Mouse (Mus musculus): Measurements from ENCODE around the gene Gfod1.

Gene Gfod1

DNA sequence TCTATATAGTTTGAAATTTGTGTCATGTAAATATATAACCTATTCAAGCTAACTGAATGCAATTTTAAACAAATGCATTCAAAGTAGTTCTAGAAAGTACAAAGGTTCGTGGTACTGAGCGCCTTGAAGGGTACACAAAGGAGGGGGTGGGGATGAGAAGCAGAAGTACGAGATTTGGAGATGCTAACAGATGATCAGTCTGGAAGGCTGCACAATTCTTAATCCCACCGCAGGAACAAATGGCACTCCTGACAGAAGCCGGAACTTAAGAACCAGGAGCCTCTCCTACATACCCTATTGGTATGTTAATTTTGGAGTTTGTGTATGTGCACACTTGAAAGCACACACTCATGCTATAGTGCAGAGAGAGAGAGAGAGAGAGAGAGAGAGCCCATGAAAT, 4.8 kb downstream of the Gfod1 start:
- no peak for DNase-seq (ENCODE audit: low spot score in 2 of 2)

DNA sequence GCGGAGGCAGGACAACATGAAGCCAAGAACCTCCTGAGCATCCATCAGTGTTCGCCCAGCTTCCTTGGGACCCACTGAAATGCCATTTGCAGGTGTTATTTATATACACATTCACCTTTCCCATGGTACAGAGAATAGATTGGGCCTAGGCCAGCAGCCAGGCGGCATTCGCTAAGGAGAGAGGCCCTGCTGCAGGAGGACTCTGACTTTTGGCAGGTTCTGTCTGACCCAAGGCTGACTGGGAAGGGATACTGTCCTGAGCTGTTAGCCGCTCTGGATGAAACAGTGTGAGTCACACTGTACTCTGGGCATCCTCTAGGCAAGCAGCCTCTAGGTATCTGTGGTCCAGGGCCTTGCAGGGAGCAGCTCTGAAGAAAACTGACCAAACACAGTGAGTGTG, 6.4 kb downstream of the Gfod1 start:
- no peak for DNase-seq (ENCODE audit: low spot score in 2 of 2)

DNA sequence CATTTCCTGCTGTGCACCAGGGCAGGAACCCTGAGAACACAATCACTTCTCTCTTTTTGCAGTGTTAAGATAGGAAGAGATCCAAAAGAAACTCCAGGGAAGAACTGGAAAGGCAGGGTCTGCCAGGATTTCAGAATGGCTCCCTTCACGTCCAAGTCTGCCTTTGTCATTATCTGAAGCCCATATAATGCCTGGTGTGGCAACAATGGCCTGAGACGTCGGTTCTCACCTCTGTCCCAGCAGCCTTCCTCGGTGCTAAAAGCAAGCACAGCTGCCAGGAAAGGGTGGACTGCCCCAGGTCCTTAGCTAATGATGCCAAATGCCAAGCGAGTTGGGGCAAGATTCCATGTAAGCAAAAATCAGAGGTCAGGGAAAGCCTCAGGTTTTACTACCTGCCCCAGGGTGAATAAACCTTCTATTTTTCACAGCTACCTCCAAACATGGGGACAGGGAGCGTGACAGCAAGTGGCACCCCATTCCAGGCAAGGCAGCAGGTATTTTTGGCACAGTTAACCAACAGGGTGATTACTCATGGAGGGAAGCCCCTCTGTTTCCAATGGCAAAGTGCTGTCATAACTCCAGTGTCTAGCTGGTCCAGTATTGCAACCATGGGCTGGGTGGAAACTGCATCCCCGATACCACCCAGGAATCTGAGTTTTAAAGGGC, 7.7 kb downstream of the Gfod1 start:
- DNase-seq (ENCODE audit: low spot score in 2 of 2), result no peak

DNA sequence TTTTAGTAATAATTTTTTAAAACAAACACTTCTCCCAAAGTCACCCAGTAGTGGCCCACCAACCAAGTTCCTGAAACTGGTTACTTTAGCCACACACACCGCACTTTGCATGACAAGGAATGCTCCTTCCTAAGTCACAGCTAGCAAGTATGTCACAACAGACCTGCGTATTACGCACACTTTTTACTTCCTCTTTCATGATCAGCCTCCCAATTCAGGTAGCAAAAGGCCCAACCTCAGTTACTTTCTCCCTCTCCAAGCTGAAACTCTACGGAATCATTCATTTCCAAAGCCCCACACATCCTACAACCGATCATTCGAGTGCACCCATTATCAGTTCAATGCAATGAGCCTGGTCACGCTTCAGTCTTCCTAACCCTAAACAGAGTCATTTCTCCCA, 8.3 kb downstream of the Gfod1 start:
- DNase-seq (ENCODE audit: low spot score in 2 of 2), result no peak

DNA sequence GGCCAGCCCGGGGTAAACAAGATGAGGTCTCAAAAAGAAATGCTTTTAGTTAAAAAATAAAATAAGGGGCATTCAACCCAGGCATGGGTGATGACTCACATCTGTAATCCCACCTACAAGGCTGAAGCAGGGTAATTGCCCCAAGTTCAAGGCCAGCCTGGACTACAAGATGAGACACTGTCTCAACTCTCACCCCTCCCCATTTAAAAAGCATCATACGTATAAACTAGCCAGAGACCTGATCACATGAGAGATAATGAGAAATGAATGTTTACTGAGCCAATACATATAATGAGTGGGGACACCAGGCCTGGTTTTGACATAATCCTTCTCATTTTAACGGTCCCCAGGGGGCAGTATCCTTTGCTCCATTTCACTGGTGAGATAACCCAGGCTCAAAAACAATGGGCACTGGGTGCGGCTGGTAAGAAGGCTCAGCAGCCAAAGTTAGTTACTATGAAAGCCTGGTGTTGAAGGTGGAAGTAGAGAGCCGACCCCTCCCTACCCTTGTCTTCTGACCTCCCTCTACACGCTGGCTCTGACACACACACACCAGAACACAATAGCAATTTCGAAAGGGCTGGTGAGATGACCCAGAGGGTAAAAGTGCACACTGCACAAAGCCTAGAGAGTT, 8.9 kb downstream of the Gfod1 start:
- no peak for DNase-seq (ENCODE audit: low spot score in 2 of 2)

DNA sequence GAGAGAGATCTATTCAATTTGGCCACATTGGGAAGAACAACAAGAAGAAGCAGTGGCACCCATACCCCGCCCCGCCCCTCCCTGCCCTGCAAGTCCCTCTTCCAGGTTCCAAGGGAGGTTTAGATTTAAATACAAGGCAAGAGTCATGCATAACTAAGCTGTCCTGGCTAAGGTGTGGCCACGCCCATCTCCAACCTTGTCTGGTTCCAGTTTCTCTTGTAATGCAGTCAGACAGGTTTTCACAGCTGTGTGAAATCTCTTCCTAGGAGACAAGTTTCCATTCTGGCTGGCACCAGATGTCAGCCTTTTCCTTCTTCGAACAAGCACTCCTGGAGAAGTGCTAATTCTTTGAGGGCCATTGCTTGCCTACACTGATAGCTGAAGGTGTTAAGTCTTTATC, 11.1 kb downstream of the Gfod1 start:
- peak; percentile 42 to 49 for DNase-seq (ENCODE audit: low spot score in 2 of 2)

DNA sequence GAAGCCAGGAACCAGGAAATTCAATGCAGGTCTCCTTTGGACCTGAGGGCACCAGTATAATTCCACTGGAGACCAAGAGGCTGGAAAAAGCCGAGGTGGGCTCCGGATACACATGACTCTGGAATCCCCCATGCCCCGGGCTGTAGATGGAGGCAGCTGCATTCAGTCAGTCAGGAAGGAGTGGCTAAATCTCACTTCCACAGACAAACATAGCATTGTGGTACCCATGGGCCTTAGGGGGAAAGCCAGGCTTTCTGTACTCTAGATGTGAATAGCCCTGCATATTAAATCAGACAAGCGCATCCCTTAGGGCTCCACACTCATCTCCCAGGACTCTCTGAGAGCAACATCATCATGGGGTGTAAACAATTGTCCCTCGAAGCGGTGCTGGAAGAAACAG, 14.9 kb downstream of the Gfod1 start:
- no peak for DNase-seq (ENCODE audit: low spot score in 2 of 2)

DNA sequence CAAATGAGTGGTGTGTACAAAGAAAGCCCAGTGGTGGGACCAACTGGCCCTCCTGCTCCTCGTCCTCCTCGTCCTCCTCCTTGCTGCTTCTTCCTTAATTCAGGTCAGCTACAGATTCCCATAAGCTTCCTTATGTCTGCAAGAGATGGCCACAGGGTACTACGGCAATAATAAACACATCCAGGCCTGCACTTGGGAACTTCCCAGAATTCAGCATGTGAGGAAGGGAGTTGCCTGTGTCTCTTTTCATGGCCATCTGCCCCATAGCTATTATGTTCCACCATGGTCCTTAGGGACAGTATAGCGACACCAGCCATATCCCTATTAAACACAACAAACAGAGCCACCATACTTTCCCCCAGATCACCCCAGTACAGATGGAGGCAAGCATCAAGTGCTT, 15.5 kb downstream of the Gfod1 start:
- no peak for DNase-seq (ENCODE audit: low spot score in 2 of 2)

DNA sequence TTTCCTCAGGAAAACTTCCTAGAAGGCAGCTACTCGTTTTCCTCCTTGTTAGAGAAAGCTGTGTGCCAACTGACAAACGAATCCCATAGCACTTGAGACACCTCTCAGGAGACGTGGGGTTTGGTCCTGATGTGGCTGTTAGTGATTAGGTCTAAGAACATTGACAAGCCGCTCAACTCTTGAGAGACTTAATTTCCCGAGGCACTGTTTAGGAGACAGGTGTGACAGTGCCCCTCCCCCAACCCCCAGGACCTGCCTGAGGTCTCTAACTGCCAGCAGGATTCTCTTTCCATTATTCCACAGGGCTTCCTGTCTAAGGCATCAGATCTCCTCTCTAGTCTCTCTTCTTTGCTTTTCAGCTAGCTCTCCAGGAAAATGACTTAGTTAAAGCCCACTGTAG, 15.9 kb downstream of the Gfod1 start:
- no peak for DNase-seq (ENCODE audit: low spot score in 2 of 2)

DNA sequence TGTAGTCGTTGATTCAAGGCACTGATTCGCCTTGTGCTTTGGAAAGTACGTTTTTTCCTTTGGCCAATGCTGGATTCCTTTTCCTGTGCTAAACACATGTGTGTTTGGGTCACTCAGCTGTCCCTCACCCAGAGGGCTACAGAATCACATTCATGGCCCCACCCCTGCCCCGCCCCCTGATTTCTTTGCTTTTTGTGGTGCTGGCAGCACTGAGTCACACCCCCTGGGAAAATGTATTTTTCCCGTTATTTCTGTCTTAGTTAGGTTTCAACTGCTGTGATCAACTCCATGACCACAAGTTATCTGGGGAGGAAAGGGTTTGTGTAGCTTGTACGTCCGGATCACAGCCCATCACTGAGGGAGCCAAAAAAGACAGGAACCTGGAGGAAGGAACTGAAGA, 17.1 kb downstream of the Gfod1 start:
- no peak for DNase-seq (ENCODE audit: low spot score in 2 of 2)

DNA sequence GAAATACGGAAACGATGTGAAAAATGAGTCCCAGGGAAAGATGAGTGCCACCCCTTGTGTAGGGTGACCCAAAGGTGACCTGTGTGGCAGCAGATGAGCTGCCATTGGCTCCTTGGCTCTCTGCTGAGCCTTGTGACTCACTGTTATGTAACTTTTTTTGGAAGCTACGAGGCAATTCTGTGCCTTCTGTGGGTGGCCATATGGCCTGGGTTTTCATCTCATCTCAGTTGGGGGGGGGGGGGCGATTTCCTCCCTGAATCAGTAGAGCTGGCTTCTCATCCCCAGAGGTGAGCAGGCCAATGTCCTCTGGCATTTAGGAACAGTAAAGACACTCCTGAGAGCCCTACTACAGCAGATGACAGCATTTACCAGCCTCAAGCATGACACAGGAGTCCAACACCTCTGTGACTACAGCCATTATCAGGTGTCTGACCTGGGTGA, 19.2 kb downstream of the Gfod1 start:
- no peak for DNase-seq (ENCODE audit: low spot score in 2 of 2)

DNA sequence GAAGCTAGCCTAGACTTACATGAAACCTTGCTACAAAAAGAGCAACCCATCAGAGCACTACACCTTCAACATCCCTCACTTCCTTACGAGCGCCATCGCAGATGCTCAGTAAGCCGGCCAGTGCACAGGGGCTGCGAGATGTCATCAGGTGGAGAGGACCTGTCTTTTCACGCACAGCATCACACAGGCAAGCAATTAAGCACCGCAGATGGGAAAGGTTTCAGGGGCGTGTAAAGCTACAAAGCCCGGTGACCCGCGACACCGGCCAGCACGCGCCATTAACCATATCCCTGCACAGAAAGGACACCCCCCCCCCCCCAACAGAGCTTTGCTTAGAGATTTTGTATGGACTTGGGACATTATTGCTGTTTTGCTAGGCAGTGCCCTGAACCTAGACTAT, 30.1 kb downstream of the Gfod1 start:
- no peak for DNase-seq (ENCODE audit: low spot score in 2 of 2)

DNA sequence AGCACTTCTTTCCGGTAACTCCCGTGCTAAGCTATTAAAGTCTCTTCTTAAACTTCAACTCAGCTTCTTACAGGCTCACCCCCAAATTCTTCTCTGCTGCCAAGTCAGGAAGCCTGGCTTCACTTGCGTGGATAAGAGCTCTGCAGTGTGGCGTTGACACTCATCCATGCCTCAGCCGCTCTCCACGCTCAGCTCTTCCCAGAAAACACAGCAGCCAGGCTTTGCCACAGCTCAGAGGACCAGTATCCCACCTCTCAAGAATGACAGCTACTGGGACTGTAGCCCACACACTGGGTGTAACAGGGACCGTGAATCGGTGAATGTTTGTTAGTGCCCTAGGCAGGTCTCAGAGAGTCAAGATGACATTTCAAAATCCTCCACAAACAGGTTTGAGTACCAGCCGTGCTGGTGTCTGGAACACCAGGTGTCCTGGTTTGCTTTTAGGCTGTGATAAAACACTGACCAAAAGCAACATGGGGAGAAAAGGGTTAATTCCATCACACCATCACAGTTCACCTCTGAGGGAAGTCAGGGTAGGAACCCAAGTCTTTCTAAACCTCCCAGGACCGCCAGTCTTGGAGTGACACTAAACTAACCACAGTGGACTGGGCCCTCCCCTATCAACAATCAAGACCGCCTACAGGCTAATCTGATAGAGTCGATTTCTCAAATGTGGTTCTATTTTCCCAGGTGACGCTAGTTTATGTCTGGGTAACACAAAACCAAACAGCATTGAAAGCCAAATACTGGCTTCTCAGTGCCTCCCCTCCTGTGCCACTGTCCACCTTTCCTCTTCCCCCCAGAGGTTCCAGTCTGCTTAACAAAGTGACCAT, 31.5 kb downstream of the Gfod1 start:
- no peak for DNase-seq (ENCODE audit: low spot score in 2 of 2)

DNA sequence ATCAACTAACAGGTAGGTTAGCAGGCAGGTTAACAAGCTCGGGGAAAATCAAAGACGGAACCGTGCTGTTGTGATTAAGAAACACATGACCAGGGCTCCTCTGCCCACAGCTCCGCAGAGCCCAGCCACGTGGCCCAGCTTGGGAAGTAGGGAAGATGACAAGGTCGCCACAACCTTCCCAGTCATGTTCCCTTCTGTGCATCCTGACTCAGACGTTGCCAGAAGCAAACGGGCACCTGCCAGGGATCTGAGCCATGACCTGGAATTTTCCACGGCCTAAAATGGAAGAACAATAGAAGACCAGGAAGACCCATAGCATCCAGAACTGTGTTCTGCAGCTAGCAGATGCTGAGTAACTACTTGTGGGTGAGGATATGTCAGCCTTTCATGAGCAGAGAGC, 32.5 kb downstream of the Gfod1 start:
- no peak for DNase-seq (ENCODE audit: low spot score in 2 of 2)

DNA sequence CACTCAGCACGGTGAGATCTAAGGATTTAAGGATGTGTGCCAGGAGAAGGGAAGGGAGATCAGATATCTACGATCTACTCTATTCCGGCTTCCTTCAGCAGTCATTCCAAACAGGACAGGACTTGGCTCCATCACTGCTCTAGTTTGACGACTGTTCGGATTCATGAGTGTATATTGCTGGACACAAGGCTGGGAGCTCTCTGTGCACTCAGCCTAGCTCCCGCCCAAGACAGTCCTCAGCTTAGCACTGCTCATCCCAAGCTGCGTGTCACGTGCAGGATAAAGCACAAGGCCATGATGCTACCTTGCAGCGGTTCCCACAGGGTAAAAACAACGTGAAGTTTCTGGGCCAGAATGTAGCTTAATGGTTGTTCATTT, 33.8 kb downstream of the Gfod1 start:
- no peak for DNase-seq (ENCODE audit: low spot score in 2 of 2)

DNA sequence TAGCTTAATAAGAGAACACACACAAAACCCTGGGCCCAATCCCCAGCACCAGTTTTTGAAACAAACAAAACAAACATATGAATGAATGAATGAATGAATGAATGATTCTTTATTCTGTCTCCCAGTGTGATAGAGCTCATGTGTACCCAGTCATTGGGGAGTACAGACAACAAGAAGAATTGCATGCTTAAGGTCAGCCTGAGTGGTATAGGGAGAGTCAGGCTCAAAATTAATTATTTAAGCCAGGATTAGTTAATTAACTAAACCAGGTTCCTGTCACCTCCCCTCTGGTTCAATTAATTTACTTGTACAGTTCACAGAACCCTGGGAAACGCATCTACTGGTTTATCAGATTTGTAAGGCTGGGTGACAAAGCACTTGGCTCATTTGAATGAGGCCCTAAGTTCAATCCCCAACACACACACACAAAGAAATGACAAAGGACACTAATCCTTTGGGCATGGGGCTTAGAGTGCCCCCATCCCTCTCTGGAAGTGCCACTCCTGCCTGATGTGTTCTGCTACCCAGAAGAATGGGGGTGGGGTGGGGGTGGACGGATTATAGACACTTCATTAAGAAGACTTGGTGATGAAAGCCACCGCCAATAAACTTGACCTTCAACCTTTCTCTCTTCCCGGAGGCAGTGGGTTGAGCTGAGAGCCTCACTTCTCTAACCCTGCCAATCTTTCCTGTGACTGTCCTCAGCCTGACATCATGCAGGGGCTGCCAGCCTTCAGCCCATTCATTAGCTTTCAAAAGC, 34.3 kb downstream of the Gfod1 start:
- DNase-seq (ENCODE audit: low spot score in 2 of 2), result no peak

DNA sequence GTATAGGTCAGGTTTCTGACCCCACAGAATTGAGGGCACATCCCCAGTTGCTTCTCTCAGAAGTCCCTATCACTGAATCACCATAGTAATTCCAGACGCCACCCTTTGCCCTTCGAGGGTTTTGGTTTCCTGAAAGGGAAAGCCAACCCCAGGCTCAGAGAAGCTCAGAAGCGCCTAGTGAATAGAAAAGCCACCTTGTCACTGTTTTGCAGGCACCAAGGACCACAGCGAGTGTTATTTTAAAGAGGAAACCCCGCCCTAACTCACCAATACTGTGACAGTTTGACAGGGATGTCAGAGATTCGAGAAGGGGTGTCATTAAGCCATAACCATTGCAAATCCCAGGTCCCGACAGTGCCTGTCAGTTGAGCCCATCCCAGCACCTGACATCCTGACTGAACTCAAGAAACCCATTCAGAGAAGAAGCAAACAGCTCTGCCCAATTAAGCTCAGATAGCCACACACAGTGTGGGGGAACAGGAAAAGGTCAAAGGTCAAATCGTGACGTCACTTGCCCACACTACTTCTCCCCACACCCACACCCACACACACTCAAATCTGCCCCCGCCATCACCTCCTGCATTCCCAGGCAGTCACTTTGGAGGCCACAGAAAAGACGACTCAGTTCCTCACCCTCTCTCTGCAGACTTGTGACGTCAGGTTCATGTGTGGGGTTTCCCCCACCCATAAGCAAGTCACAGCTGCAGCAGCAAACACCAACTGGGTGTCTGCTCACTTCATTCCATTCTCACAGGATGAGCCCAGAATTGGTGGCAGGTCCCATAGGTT, 35.2 kb downstream of the Gfod1 start:
- no peak for DNase-seq (ENCODE audit: low spot score in 2 of 2)

DNA sequence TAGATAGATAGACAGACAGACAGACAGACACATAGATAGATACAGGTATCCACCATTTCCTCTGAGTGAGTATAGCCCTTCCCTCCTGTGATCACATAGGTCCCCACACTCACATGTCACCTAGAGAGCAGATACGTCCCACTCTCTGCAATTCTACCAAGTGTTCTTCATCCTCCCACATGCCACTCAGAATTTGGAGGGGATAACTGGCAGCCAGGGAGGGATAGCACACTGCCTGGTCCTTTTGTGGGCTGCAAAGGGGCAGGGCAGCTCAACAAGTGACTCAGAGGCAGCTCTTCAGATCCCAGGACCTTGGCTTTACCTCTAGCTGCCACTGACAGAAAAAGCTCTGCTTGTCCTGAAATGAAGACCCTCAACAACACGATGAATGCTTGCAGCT, 36.1 kb downstream of the Gfod1 start:
- DNase-seq (ENCODE audit: low spot score in 2 of 2), result no peak

DNA sequence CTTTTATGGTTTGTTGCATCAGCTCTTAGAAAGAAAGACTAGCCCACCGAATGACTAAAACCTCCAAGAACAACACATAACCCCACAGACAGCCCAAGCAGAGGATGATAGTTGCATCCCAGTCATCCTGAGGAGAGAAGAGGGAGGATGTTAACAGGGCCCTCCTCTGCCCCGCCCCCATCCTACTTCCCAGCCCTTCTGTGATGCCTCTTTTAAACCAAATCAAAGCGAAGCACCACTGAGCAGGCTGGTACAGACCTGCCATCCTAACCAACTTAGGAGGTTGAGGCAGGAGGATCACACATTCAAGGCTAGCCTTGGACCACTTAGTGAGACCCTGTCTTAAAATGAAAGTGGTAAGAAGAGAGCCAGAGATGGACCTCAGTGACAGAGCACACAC, 36.8 kb downstream of the Gfod1 start:
- no peak for DNase-seq (ENCODE audit: low spot score in 2 of 2)

DNA sequence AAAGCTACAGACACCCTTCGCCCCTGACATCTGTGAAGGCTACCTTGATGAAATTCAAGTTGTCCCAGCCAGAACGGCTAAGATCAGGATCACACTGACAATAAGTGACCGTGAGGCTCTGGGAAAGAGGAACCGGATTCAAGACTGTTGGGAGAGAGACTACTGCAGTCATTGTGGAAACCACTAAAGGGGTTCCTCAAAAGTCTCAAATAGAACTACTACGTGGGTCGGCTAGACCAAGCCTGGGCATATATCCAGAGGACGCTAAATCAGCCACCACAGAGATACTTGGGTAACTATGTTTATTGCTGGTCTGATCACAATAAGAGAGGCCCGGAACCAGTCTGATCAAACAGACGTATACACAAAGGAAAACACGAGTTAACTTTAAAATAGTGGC, 37.6 kb downstream of the Gfod1 start:
- no peak for DNase-seq (ENCODE audit: low spot score in 2 of 2)

DNA sequence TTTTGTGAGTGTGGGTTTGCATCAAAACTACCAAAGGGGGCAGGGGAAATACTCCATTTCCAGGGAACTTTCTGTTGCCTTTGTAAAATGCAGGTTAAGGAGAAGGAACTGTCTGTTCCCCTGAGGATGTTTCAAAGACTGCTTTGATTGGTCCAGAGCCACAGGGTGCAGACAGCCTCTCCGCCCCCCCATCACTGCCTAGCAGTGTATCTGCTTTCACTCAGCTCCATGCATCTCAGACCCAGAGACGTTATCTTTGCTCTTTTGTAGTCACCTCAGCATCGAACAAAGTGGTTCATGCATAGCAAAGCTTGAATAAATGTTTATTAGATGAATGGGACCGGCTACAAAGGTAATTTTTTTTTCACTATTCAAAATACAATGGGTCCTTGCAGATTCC, 38.9 kb downstream of the Gfod1 start:
- DNase-seq (ENCODE audit: low spot score in 2 of 2), result no peak

DNA sequence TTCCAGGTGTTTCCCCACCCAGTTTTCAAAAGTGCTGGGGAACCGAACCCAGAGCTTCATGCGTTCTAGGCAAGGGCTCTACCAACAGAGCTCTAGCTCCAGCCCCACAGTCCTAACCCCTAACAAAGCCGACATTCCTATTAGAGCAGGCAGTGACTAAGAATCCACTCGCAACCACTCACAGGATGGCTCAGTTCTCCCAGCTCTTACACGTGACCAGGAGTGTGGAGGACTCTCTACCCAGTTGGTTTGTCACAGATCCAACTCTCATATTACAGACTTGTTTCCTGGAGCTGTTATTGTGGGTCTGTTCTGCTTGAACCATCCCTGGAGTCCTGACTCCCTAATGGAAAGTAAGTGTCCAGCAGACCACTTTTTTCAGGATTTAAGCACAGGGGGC, 40.3 kb downstream of the Gfod1 start:
- no peak for DNase-seq (ENCODE audit: low spot score in 2 of 2)
